Mouse (Mus musculus): ENCODE measurements around the gene Ngly1. TPM values are rescaled to one million over a fixed set of nuclear protein-coding genes. Genes with fewer than 3 reads are reported as not detected.
"Not testable (repeated sequence)": the region's sequence is repeated elsewhere in the genome, so short reads cannot be mapped to it uniquely, and the experiment has no call there.

Gene Ngly1
- polyA plus RNA-seq, 1 experiment from 2014 or later: 42.7 TPM

- H3K27ac ChIP-seq (replicated peaks): no peak overlapping the region
- H3K4me3 ChIP-seq (replicated peaks): no peak overlapping the region
- H3K36me3 ChIP-seq: peaks cover 4% of the 10 kb centered on the region; the same call in 1 of the 2 replicates
- H3K27me3 ChIP-seq: no peaks in the 10 kb centered on the region
- no peaks in the 10 kb centered on the region for H3K4me1 ChIP-seq
- 32% methylated on average over 6 of the region's 6 CpGs for WGBS
- no peak for ATAC-seq (ENCODE audit: insufficient number of reproducible peaks, low FRiP score, low TSS enrichment, low read depth)
- no peak overlapping the region for H3K9ac ChIP-seq
- no peaks in the 10 kb centered on the region for H3K9me3 ChIP-seq (replicated peaks)
- no peak overlapping the region for H3K4me2 ChIP-seq (replicated peaks)
These were observed 61.7 kb downstream of the Ngly1 start for GRCm38 (mm10) chr14:16310791-16311190.

DNA sequence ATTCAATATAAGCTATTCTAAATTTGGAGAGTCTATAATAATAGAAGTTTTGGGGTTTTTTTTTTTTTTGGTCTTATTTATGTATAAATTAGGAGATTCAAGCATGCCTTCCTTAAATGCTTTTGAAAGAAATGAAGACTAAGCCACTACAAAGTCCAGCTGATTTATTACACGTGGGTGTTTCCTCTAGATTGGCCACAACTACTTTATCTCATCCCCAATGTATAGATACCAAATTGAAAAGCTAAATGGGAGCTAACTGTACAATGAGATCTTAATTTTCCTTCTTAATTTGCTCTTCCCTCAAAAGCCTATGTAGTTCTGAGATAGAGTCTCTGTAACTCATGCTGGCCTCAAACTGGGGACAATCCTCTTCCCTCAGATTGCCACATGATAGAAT is 63.5 kb downstream of the Ngly1 start:
- 72% methylated on average over 1 of the region's 1 CpGs for WGBS
- Histone ChIP-seq H3K9me3 (replicated peaks) (no peaks in the 10 kb centered on the region), H3K27me3 (no peaks in the 10 kb centered on the region), H3K4me3 (replicated peaks) (no peak overlapping the region), H3K27ac (replicated peaks) (no peak overlapping the region), H3K36me3 (no peaks in the 10 kb centered on the region), H3K4me2 (replicated peaks) (no peak overlapping the region), H3K9ac (no peak overlapping the region), H3K4me1 (no peaks in the 10 kb centered on the region)
- ATAC-seq (ENCODE audit: insufficient number of reproducible peaks, low FRiP score, low TSS enrichment, low read depth): no peak

GRCm38 (mm10) chr14:16313073-16313472 is 64.0 kb downstream of the Ngly1 start:
- H3K4me1 ChIP-seq; H3K27me3 ChIP-seq; ATAC-seq (ENCODE audit: insufficient number of reproducible peaks, low FRiP score, low TSS enrichment, low read depth); H3K9ac ChIP-seq; H3K27ac ChIP-seq (replicated peaks); H3K9me3 ChIP-seq (replicated peaks); H3K4me3 ChIP-seq (replicated peaks); H3K4me2 ChIP-seq (replicated peaks); H3K36me3 ChIP-seq: not testable (repeated sequence)
- WGBS: 82% methylated on average over 2 of the region's 2 CpGs

DNA sequence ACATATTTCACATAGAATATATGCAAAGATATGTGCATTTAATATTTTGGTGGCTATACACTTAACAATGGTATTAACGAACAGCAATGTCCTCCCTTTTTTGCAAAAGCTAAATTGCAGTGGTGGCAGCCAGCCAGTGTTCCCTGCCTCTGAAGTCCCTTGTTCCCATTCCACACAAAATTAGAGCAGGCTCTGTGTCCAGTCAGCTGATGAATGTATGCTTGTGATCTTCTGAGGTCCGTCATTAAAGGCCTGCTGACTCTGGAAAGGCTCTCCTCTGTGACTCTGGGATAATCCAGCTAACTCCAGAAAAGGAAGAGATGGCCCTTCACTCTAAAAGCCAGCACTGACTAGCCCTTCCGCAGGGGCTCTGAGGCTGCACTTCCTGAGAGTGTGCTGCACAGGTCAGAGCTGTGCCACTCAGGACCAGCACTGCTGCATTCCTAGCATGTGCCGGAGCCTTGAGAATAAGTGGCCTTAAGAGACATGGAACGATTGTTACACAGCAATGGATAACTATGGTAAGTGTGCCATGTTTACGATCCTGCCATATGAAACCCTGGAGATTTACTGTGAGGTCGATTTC is 64.9 kb downstream of the Ngly1 start:
- Histone ChIP-seq H3K9ac (no peak overlapping the region), H3K27ac (replicated peaks) (0 out of 2 replicates have a peak overlapping the region, but pooled peaks have one; percentile 22), H3K4me3 (replicated peaks) (no peak overlapping the region), H3K4me1 (no peaks in the 10 kb centered on the region), H3K36me3 (no peaks in the 10 kb centered on the region), H3K27me3 (no peaks in the 10 kb centered on the region), H3K9me3 (replicated peaks) (no peaks in the 10 kb centered on the region), H3K4me2 (replicated peaks) (no peak overlapping the region)
- no peak for ATAC-seq (ENCODE audit: insufficient number of reproducible peaks, low FRiP score, low TSS enrichment, low read depth)
- 58% methylated on average over 7 of the region's 7 CpGs for WGBS

DNA sequence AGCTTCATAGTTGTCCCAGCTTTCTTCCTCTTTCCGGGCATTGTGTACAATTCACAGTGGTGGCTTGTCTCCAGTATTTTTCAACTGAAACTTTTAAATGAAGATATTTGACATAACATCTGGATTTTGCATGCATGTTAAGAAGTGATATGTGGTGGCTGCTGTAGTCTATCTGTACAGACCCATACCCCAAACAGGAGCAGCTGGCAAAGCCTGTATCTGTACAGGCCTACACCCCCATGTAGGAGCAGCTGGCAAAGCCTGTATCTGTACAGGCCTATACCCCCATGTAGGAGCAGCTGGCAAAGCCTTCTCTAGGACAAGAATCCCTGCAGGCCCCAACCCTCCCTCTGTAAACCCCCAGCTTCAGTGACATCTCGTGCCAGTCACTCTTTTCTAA is 65.8 kb downstream of the Ngly1 start:
- Histone ChIP-seq H3K9ac (no peak overlapping the region), H3K4me2 (replicated peaks) (no peak overlapping the region), H3K36me3 (no peaks in the 10 kb centered on the region), H3K4me1 (no peaks in the 10 kb centered on the region), H3K27me3 (no peaks in the 10 kb centered on the region), H3K4me3 (replicated peaks) (no peak overlapping the region), H3K9me3 (replicated peaks) (no peaks in the 10 kb centered on the region), H3K27ac (replicated peaks) (no peak overlapping the region)
- no peak for ATAC-seq (ENCODE audit: insufficient number of reproducible peaks, low FRiP score, low TSS enrichment, low read depth)
- 71% methylated on average over 2 of the region's 2 CpGs for WGBS

- Histone ChIP-seq H3K27ac (replicated peaks) (no peak overlapping the region), H3K36me3 (no peaks in the 10 kb centered on the region), H3K9ac (no peak overlapping the region), H3K4me3 (replicated peaks) (no peak overlapping the region), H3K9me3 (replicated peaks) (no peaks in the 10 kb centered on the region), H3K27me3 (no peaks in the 10 kb centered on the region), H3K4me1 (no peaks in the 10 kb centered on the region), H3K4me2 (replicated peaks) (no peak overlapping the region)
- ATAC-seq (ENCODE audit: insufficient number of reproducible peaks, low FRiP score, low TSS enrichment, low read depth): no peak
- 52% methylated on average over 1 of the region's 1 CpGs for WGBS
These were observed 67.6 kb downstream of the Ngly1 start for GRCm38 (mm10) chr14:16316715-16317114.

DNA sequence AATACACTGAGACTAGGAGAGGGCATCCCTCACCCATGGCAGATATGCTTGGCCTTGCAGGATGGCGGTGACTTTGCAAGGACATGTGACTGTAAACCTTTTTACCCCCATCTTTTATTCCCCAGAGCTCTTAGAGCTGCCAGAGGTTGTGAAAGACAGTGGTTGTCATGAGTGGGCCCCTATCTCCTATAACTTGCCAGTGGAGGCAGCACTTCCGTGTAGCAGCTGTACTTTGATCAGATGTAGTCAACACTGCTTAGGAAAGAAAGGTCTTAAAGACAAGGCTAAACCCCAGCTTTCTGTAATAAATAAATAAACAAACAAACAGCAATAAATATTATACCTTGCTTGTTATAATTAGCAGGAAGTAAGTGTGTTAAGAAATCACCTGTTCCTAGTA is 70.7 kb downstream of the Ngly1 start:
- H3K9me3 ChIP-seq (replicated peaks): no peaks in the 10 kb centered on the region
- H3K9ac ChIP-seq: no peak overlapping the region
- WGBS: 80% methylated on average over 2 of the region's 2 CpGs
- no peak overlapping the region for H3K4me2 ChIP-seq (replicated peaks)
- no peak for ATAC-seq (ENCODE audit: insufficient number of reproducible peaks, low FRiP score, low TSS enrichment, low read depth)
- no peak overlapping the region for H3K27ac ChIP-seq (replicated peaks)
- no peaks in the 10 kb centered on the region for H3K4me1 ChIP-seq
- no peaks in the 10 kb centered on the region for H3K27me3 ChIP-seq
- no peaks in the 10 kb centered on the region for H3K36me3 ChIP-seq
- H3K4me3 ChIP-seq (replicated peaks): no peak overlapping the region

- no peak overlapping the region for H3K4me3 ChIP-seq (replicated peaks)
- ATAC-seq (ENCODE audit: insufficient number of reproducible peaks, low FRiP score, low TSS enrichment, low read depth): no peak
- H3K36me3 ChIP-seq: no peaks in the 10 kb centered on the region
- 0 out of 2 replicates have a peak, but pooled peaks cover 6% of the 10 kb centered on the region for H3K4me1 ChIP-seq
- no peaks in the 10 kb centered on the region for H3K27me3 ChIP-seq
- 57% methylated on average over 4 of the region's 4 CpGs for WGBS
- no peak overlapping the region for H3K9ac ChIP-seq
- 0 out of 2 replicates have a peak overlapping the region, but pooled peaks have one; percentile 22 for H3K27ac ChIP-seq (replicated peaks)
- no peak overlapping the region for H3K4me2 ChIP-seq (replicated peaks)
- no peaks in the 10 kb centered on the region for H3K9me3 ChIP-seq (replicated peaks)
These were observed 75.3 kb downstream of the Ngly1 start for GRCm38 (mm10) chr14:16324394-16324793.

- Histone ChIP-seq H3K9ac (no peak overlapping the region), H3K27ac (replicated peaks) (no peak overlapping the region; the same call in 1 of the 2 replicates), H3K9me3 (replicated peaks) (no peaks in the 10 kb centered on the region), H3K4me1 (0 out of 2 replicates have a peak, but pooled peaks cover 6% of the 10 kb centered on the region), H3K36me3 (no peaks in the 10 kb centered on the region), H3K27me3 (no peaks in the 10 kb centered on the region), H3K4me2 (replicated peaks) (no peak overlapping the region), H3K4me3 (replicated peaks) (no peak overlapping the region)
- WGBS: 27% methylated on average over 1 of the region's 1 CpGs
- no peak for ATAC-seq (ENCODE audit: insufficient number of reproducible peaks, low FRiP score, low TSS enrichment, low read depth)
These were observed 76.1 kb downstream of the Ngly1 start for GRCm38 (mm10) chr14:16325208-16325607.

GRCm38 (mm10) chr14:16328531-16328930 is 79.5 kb downstream of the Ngly1 start:
- H3K4me3 ChIP-seq (replicated peaks): no peak overlapping the region
- 0 out of 2 replicates have a peak, but pooled peaks cover 6% of the 10 kb centered on the region for H3K4me1 ChIP-seq
- no peaks in the 10 kb centered on the region for H3K36me3 ChIP-seq
- ATAC-seq (ENCODE audit: insufficient number of reproducible peaks, low FRiP score, low TSS enrichment, low read depth): no peak
- H3K9me3 ChIP-seq (replicated peaks): no peaks in the 10 kb centered on the region
- 4% methylated on average over 2 of the region's 2 CpGs for WGBS
- H3K27ac ChIP-seq (replicated peaks): peak overlapping the region; percentile 29; the same call in 1 of the 2 replicates
- H3K9ac ChIP-seq: no peak overlapping the region
- no peaks in the 10 kb centered on the region for H3K27me3 ChIP-seq
- no peak overlapping the region for H3K4me2 ChIP-seq (replicated peaks)

GRCm38 (mm10) chr14:16328959-16329480 is 79.9 kb downstream of the Ngly1 start:
- H3K9ac ChIP-seq: no peak overlapping the region
- WGBS: 32% methylated on average over 5 of the region's 5 CpGs
- 0 out of 2 replicates have a peak, but pooled peaks cover 6% of the 10 kb centered on the region for H3K4me1 ChIP-seq
- H3K27ac ChIP-seq (replicated peaks): peak overlapping the region; percentile 29
- no peaks in the 10 kb centered on the region for H3K27me3 ChIP-seq
- H3K4me3 ChIP-seq (replicated peaks): no peak overlapping the region
- H3K36me3 ChIP-seq: no peaks in the 10 kb centered on the region
- no peak overlapping the region for H3K4me2 ChIP-seq (replicated peaks)
- no peak for ATAC-seq (ENCODE audit: insufficient number of reproducible peaks, low FRiP score, low TSS enrichment, low read depth)
- no peaks in the 10 kb centered on the region for H3K9me3 ChIP-seq (replicated peaks)

DNA sequence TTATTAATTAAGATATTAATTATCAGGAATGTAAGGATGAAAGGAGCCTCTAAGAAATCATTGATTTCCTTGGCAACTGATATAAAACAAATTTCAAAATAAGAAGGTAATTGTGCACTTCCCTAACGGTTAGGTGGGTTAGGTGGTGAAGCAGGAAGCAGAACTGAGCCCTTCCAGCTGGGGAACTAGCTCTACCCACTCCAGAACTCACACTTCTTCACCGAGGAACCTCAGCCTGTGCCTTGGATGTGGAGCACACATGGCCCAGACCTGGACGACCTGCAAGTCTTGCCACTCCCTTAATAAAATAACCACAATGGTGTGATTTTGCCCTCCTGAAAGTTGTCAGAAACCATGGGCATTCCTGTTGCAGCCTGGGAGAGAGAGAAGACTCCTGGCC is 80.7 kb downstream of the Ngly1 start:
- H3K27ac ChIP-seq (replicated peaks): no peak overlapping the region; the same call in 1 of the 2 replicates
- ATAC-seq (ENCODE audit: insufficient number of reproducible peaks, low FRiP score, low TSS enrichment, low read depth): no peak

More for the DNA sequence above, 80.7 kb downstream of the Ngly1 start:
- no peaks in the 10 kb centered on the region for H3K27me3 ChIP-seq
- H3K36me3 ChIP-seq: no peaks in the 10 kb centered on the region
- no peak overlapping the region for H3K9ac ChIP-seq
- 0 out of 2 replicates have a peak, but pooled peaks cover 6% of the 10 kb centered on the region for H3K4me1 ChIP-seq
- no peak overlapping the region for H3K4me3 ChIP-seq (replicated peaks)
- H3K4me2 ChIP-seq (replicated peaks): no peak overlapping the region
- 42% methylated on average over 3 of the region's 3 CpGs for WGBS
- H3K9me3 ChIP-seq (replicated peaks): no peaks in the 10 kb centered on the region
